Mouse (Mus musculus) liver, embryonic 12.5 days (tissue): ENCODE measurements around the gene Ang. TPM values are rescaled to one million over a fixed set of nuclear protein-coding genes. Genes with fewer than 3 reads are reported as not detected.
"Not testable (repeated sequence)": the region's sequence is repeated elsewhere in the genome, so short reads cannot be mapped to it uniquely, and the experiment has no call there.

Experiments
- ATAC-seq: fragments of 200-750 bp; cut with Nextera tagmentation; 2 replicates; pipeline ENCODE4 v1.8.0; 2017; ENCODE audit warnings: moderate number of reproducible peaks, mild to moderate bottlenecking, moderate library complexity
- H3K27ac ChIP-seq: fragments of 300-500 bp; sonication (generic); 2 replicates; pipeline ENCODE4 v1.5.1; 2016; ENCODE audit warnings: mild to moderate bottlenecking
- H3K27me3 ChIP-seq: fragments of 300-500 bp; sonication (generic); replicated peaks from 2 replicates; pipeline ENCODE4 v1.6.1; 2016; ENCODE audit warnings: mild to moderate bottlenecking, moderate library complexity
- H3K36me3 ChIP-seq: fragments of 300-500 bp; sonication (generic); 2 replicates; pipeline ENCODE4 v1.6.1; 2016; ENCODE audit warnings: mild to moderate bottlenecking, moderate library complexity
- H3K4me1 ChIP-seq: fragments of 300-500 bp; sonication (generic); 2 replicates; pipeline ENCODE4 v1.6.1; 2016
- H3K4me2 ChIP-seq: fragments of 300-500 bp; sonication (generic); 2 replicates; pipeline ENCODE4 v1.6.1; 2016; ENCODE audit warnings: mild to moderate bottlenecking, moderate library complexity
- H3K4me3 ChIP-seq: fragments of 300-500 bp; sonication (generic); 2 replicates; pipeline ENCODE4 v1.5.1; 2016; ENCODE audit warnings: mild to moderate bottlenecking, moderate library complexity
- H3K9ac ChIP-seq: fragments of 300-500 bp; sonication (generic); 2 replicates; pipeline ENCODE4 v1.6.1; 2016; ENCODE audit warnings: mild to moderate bottlenecking, moderate library complexity
- H3K9me3 ChIP-seq: fragments of 300-500 bp; sonication (generic); replicated peaks from 2 replicates; pipeline ENCODE4 v1.6.1; 2016; ENCODE audit warnings: mild to moderate bottlenecking, moderate library complexity
- WGBS: fragments of 180-500 bp; shearing (Covaris S2); methylation state at CpG from one replicate; pipeline ENCODE4 v1.1.7; 2016; ENCODE audit not compliant: insufficient replicate concordance; 5-methylcytosine and 5-hydroxymethylcytosine counted together
- polyA plus RNA-seq: library from polyadenylated mRNA; unstranded; fragments of >200 nt; fragmentation: Nextera tagmentation; extraction: Ambion mirVana; gene quantifications from 2 replicates; pipeline ENCODE4 v1.2.1, GENCODE M21; 2016

Ang gene
- polyA plus RNA-seq, 1 experiment from 2014 or later = 3.5 TPM

DNA sequence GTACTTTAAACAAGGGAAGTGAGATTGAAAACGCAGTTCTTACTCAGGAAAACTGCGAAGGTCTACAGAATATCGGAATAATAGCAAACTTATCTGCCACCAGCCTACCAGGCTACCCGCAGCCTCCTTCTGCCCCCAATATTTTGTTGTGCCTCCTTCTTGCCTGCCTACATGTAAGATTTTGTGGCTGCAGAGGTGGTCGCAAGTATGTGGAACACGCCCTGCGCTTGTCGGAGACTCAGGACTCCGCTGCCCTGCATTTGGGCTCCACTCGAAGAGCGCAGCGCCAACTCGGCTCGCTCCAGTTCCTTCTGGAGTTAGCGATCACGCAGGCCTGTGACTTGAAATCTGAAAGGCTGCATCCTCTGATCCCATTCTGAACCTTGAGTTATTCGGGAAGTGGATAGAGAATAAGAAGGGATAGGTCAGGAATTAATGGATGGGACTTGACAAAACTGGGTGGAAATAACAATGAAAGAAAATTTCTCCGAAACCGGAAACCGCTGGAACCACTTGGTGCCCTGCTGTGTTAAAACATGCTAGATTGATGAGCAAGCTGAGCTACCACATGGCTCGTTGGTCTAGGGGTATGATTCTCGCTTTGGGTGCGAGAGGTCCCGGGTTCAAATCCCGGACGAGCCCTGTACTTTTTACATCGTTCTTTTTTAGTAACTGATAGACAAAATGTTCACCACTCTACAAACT is 721 bp upstream of the Ang start:
- WGBS = under 1% methylated on average over 27 of the region's 27 CpGs

DNA sequence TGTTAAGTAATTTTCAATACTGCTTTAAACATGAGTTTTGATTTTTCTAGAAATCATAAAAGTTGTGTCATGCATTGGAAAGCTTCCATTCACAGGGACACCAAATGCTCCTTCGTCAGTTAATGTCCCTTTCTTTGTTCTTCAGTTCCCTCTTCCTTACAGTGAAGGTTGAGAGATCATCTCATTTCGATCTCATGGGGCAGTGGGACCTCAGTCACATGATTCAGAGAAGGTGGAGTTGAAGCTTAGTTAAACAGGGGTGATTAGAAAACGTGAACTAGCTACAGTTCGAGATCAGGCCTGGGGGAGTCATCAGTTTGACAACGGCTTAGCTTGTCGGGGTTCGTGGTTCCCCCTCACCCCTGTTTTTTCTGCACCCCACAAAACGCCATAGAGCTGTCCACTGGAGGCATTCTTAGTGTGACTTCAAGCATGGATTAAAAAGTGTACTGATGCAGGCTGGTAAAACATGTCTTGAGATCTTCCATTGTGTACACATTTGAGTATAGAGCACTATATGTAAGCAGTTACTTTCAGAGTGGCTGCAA is 1.2 kb downstream of the Ang start:
- H3K4me2 ChIP-seq = peak overlapping the region; percentile 95
- no peak overlapping the region for H3K4me3 ChIP-seq
- no peaks in the 10 kb centered on the region for H3K27me3 ChIP-seq
- WGBS = 34% methylated on average over 8 of the region's 8 CpGs
- H3K9me3 ChIP-seq = no peaks in the 10 kb centered on the region
- H3K4me1 ChIP-seq = peaks cover 43% of the 10 kb centered on the region
- H3K9ac ChIP-seq = no peak overlapping the region
- H3K27ac ChIP-seq = no peak overlapping the region
- no peaks in the 10 kb centered on the region for H3K36me3 ChIP-seq
- no peak for ATAC-seq

More for the DNA sequence above, 721 bp upstream of the Ang start:
- H3K4me2 ChIP-seq = peak overlapping the region; percentile 95
- H3K9ac ChIP-seq = peak overlapping the region; percentile 76
- no peaks in the 10 kb centered on the region for H3K27me3 ChIP-seq
- ATAC-seq = peak; percentile 22; the same call in 1 of the 2 replicates
- peak overlapping the region; percentile 89 for H3K27ac ChIP-seq
- H3K4me1 ChIP-seq = peaks cover 60% of the 10 kb centered on the region
- no peaks in the 10 kb centered on the region for H3K9me3 ChIP-seq
- peak overlapping the region; percentile 79 for H3K4me3 ChIP-seq
- no peaks in the 10 kb centered on the region for H3K36me3 ChIP-seq

DNA sequence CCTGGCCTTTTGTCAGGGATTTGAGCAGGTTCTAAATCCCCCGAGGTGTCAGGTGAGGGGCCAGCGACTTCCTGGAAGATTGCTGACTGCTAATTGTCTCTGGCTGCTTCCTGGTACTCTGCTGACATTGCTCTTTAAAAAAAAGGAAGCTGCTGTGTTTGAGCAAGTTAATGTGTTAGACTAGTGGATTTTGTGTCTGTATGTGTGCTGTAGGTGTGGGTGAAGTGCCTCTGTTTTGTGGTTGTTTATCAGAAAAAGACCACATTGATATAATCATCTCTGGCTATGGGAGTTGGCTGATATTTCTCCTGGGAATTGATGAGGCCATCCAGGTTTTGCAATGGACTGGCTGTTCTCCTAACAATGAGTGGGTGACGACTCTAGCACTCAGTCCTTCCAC is 2.5 kb downstream of the Ang start:
- Histone ChIP-seq H3K27me3 (no peaks in the 10 kb centered on the region), H3K9ac (no peak overlapping the region), H3K4me1 (peaks cover 32% of the 10 kb centered on the region), H3K27ac (no peak overlapping the region), H3K4me3 (no peak overlapping the region), H3K36me3 (no peaks in the 10 kb centered on the region), H3K4me2 (no peak overlapping the region), H3K9me3 (no peaks in the 10 kb centered on the region)
- ATAC-seq = no peak
- 19% methylated on average over 3 of the region's 3 CpGs for WGBS

DNA sequence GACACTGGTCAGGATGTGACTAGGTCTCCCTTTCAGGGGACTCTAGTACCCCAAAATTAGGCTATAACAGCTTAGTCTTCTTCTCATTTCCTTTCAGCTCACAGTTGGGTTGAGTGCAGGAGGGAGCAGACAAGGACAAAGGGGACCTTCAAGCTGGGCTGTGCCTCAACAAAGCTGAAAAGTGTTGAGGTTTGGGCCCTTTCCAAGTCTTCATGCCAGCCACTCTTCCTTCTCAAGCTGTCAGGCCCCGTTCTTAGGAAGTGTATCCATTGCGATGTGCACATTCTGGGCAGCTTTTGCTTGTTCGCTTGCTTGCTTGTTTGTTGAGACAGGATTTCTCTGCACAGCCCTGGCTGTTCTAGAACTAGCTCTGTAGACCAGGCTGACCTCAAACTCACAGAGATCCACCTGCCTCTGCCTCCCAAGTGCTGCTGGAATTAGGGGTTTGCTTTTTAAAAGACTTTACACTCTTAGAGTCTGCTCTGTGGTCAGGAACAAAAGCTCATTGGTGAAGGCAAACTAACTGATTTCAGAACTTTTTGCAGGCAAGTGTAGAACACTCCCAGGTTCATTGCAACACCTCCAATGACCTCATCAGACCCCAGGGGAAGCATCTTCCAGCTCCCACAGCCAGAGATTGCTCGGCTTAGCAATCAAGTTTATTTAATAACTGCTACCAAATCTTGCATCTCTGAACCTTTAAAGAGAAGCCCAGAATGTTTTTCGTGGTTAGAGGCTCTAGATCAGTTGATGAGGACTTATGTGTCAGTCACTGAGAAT is 3.3 kb downstream of the Ang start:
- WGBS = 60% methylated on average over 5 of the region's 5 CpGs
- H3K36me3 ChIP-seq = no peaks in the 10 kb centered on the region
- H3K9me3 ChIP-seq = no peaks in the 10 kb centered on the region
- no peaks in the 10 kb centered on the region for H3K27me3 ChIP-seq
- no peak for ATAC-seq
- H3K4me2 ChIP-seq = no peak overlapping the region
- no peak overlapping the region for H3K9ac ChIP-seq
- no peak overlapping the region for H3K4me3 ChIP-seq
- no peak overlapping the region for H3K27ac ChIP-seq
- peaks cover 29% of the 10 kb centered on the region for H3K4me1 ChIP-seq

DNA sequence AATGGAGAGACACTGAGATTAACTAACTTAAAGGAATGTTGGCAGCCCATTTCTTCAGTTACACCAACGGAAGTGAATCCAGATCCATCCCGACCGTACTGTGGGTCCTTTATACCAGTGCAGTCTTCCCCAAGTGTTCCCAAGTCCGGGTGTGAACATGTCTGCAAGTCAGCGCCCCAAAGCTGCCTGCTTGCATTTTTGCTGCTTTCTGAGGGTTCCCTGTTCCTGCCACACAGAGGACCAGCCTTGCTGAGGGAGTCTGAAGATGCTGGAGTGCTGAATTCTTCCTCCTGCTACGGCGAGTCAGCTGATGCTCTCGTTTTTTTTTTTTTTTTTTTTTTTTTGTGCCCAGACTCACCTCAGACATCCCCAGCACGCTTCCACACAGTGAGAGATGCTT is 4.0 kb downstream of the Ang start:
- Histone ChIP-seq H3K4me3 (no peak overlapping the region), H3K27ac (no peak overlapping the region), H3K4me1 (peaks cover 29% of the 10 kb centered on the region), H3K27me3 (no peaks in the 10 kb centered on the region), H3K9me3 (no peaks in the 10 kb centered on the region), H3K9ac (no peak overlapping the region), H3K4me2 (no peak overlapping the region), H3K36me3 (no peaks in the 10 kb centered on the region)
- WGBS = 55% methylated on average over 9 of the region's 9 CpGs
- ATAC-seq = no peak

DNA sequence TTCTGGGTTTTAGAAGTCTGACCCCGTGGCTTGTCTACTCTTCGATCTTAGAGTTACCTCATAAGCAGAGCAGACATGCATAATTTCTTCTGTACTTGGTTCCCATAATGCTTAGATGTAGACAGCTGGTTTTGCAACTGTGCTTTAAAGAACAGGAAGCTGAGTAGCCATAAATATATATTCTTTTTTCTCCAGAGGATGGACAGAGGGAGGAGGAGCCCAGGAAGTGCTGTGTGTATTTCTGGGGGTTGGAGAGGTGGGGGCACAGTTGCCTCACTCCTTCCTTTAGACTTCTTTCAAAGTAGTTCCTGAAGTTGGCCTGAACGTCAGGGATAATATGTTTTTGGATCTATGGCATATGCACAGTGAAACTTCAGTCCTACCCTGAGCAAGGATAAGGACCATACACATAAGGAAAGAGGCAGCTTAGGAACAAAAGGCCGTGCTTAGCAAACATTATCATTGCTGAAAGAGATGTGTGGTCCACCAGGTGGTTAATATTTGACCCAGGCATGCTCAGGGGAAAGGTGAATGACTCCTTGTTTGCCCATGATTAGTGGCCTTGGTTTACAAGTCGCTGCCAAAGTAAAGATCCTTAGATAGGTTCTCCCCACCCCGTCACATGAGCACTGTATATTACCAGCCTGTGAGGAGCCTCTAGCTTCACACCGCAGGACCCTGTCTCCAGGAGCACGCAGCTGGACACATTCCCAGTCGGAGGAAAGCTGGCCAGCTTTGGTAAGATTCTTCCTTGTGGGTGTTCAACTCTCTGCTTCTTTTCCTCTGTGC is 5.0 kb downstream of the Ang start:
- WGBS = 53% methylated on average over 9 of the region's 9 CpGs
- Histone ChIP-seq H3K9ac (no peak overlapping the region), H3K4me1 (peaks cover 25% of the 10 kb centered on the region), H3K27me3 (no peaks in the 10 kb centered on the region), H3K9me3 (no peaks in the 10 kb centered on the region), H3K36me3 (no peaks in the 10 kb centered on the region), H3K27ac (no peak overlapping the region), H3K4me2 (peak overlapping the region; percentile 0; the same call in 1 of the 2 replicates), H3K4me3 (no peak overlapping the region)
- peak; percentile 22 for ATAC-seq

DNA sequence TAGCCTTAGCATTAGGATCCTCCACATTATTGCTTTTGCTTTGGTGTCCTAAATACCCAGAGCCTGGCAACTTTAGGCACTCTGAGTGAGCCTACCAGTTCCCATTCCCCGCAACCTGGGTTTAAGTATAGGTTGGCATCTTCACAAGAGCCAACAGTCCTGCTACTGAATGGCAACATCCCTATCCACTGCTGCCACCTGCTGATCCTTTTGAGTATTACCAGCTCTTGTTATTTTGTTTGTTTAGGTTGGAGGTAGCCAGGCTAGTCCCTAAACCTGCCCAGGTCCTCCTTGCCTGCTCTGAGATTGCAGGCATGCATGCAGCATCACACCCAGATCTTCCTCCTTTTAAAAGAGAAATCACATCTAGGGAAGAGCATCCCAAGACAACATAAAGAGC is 7.3 kb downstream of the Ang start:
- ATAC-seq = peak; percentile 38; the same call in 1 of the 2 replicates
- H3K4me3 ChIP-seq = not testable (repeated sequence)

DNA sequence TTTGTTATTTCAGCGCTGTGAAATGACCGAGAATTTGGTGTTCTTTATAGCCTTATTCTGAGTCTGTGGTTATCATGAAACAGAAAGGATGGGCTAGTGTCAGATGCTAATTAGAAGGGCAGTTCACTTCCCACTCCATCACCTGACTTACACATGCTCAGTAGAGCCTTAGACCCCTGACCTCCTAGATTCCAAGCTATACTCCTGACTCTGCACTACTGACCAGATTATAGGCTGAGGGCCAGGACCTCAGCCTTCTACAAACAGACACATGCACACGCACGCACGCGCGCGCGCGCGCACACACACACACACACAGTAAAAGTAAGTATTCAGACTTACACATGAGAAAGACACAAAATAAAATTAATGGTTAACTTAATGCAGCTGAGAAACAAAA is 8.0 kb downstream of the Ang start:
- Histone ChIP-seq H3K4me1 (peaks cover 6% of the 10 kb centered on the region), H3K9ac (no peak overlapping the region), H3K4me2 (no peak overlapping the region), H3K36me3 (no peaks in the 10 kb centered on the region), H3K9me3 (no peaks in the 10 kb centered on the region), H3K27ac (no peak overlapping the region), H3K4me3 (no peak overlapping the region), H3K27me3 (no peaks in the 10 kb centered on the region)
- ATAC-seq = no peak
- 90% methylated on average over 11 of the region's 11 CpGs for WGBS

More for the DNA sequence above, 7.3 kb downstream of the Ang start:
- not testable (repeated sequence) for H3K27ac ChIP-seq, H3K9me3 ChIP-seq, H3K4me2 ChIP-seq, H3K27me3 ChIP-seq, H3K9ac ChIP-seq, H3K36me3 ChIP-seq, H3K4me1 ChIP-seq
- 26% methylated on average over 1 of the region's 1 CpGs for WGBS

DNA sequence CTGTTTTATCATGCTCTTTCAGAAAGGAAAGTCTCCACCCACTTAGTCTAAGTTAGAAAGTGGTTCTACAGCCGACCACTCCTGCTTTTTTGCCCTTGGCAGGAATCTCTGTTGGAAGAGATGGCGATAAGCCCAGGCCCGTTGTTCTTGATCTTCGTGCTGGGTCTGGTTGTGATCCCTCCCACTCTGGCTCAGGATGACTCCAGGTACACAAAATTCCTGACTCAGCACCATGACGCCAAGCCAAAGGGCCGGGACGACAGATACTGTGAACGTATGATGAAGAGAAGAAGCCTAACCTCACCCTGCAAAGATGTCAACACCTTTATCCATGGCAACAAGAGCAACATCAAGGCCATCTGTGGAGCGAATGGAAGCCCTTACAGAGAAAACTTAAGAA is 10.3 kb downstream of the Ang start:
- Histone ChIP-seq H3K27ac (no peak overlapping the region), H3K27me3 (no peaks in the 10 kb centered on the region), H3K9me3 (no peaks in the 10 kb centered on the region), H3K9ac (no peak overlapping the region), H3K4me1 (peaks cover 19% of the 10 kb centered on the region), H3K36me3 (no peaks in the 10 kb centered on the region), H3K4me3 (no peak overlapping the region), H3K4me2 (no peak overlapping the region)
- WGBS = 65% methylated on average over 9 of the region's 9 CpGs
- no peak for ATAC-seq

DNA sequence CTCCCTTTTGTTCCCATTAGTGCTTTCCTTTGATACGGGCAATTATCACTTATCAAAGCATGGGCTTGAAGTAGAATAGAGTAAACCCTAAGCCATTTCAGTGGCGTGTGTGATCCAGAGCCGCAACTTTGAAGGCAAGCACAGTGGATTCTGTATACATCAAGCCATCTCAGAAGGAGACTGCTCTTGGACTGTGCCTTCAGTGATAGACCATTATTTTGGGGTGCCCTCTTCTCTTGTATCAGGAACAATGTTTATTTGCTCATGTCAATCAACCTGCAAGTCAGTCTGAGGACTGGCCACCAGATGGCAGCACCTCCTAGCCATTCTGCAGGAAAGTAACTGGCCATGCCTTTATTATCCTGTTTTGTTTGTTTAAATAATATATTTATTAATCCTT is 12.3 kb downstream of the Ang start:
- no peaks in the 10 kb centered on the region for H3K9me3 ChIP-seq
- 64% methylated on average over 3 of the region's 3 CpGs for WGBS
- no peak overlapping the region for H3K4me2 ChIP-seq
- no peak overlapping the region for H3K27ac ChIP-seq
- peaks cover 25% of the 10 kb centered on the region for H3K4me1 ChIP-seq
- no peaks in the 10 kb centered on the region for H3K36me3 ChIP-seq
- no peak overlapping the region for H3K4me3 ChIP-seq
- no peak for ATAC-seq
- H3K27me3 ChIP-seq = no peaks in the 10 kb centered on the region
- no peak overlapping the region for H3K9ac ChIP-seq

DNA sequence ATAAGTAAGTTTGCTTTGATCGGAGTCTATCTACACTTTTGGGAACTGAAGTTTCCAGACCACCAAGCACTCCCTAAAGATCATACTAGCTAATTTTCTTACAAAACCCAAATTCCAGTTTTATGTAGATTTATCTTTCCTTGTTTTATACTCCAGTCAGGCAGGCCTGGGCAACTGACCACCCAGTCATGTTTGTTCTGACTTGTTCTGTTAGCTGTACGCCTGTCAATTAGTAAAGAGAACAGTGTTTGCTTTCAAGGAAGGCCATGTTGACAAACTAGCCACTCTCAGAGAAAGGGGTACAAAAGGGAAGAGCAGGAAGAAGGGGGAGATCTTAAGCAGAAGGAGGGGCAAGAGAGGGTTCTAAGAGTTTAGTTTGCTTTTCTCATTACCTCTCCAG is 13.4 kb downstream of the Ang start:
- no peaks in the 10 kb centered on the region for H3K27me3 ChIP-seq
- H3K27ac ChIP-seq = peak overlapping the region; percentile 16; the same call in 1 of the 2 replicates
- WGBS = 68% methylated on average over 2 of the region's 2 CpGs
- peaks cover 25% of the 10 kb centered on the region for H3K4me1 ChIP-seq
- no peak for ATAC-seq
- no peaks in the 10 kb centered on the region for H3K9me3 ChIP-seq
- no peak overlapping the region for H3K9ac ChIP-seq
- no peak overlapping the region for H3K4me2 ChIP-seq
- no peaks in the 10 kb centered on the region for H3K36me3 ChIP-seq
- no peak overlapping the region for H3K4me3 ChIP-seq
